Mouse (Mus musculus): ENCODE measurements around the gene Plekho2. TPM values are rescaled to one million over a fixed set of nuclear protein-coding genes. Genes with fewer than 3 reads are reported as not detected.

The Plekho2 gene
- total and polyA plus RNA-seq, 3 experiments: 7.9 to 33.8 (median 13.9) TPM

- Histone ChIP-seq H3K4me1 (ENCODE audit: control insufficient read depth in 1 of 2, insufficient read depth in 2 of 2) (peaks cover 3 to 58% of the 10 kb centered on the region in 2 experiments), H3K27me3 (replicated peaks) (no peaks in the 10 kb centered on the region), H3K27ac (ENCODE audit: insufficient read depth, low read depth) (no peak overlapping the region), H3K4me3 (replicated peaks in 1 of 3; ENCODE audit: low read depth in 2 of 3, low read length in 2 of 3, poor library complexity in 1 of 3) (no peak overlapping the region), H3K79me2 (replicated peaks; ENCODE audit: control insufficient read depth, extremely low read depth, insufficient read depth, poor library complexity, severe bottlenecking) (no peaks in the 10 kb centered on the region), H3K9ac (ENCODE audit: insufficient read depth, low read depth) (no peak overlapping the region), H3K36me3 (replicated peaks in 1 of 2; ENCODE audit: control insufficient read depth in 1 of 2, insufficient read depth in 1 of 2, low read length in 1 of 2) (peaks cover 85 to 98% of the 10 kb centered on the region in 2 experiments), H3K4me2 (ENCODE audit: insufficient read depth, low read depth, poor library complexity, severe bottlenecking) (no peak overlapping the region), H3K9me3 (replicated peaks; ENCODE audit: low read length) (no peaks in the 10 kb centered on the region)
- in situ Hi-C loops (cut with MboI; ENCODE audit: low pct_ligation_motif_present, low pct_unique_long_range_greater_than_20kb, low sequenced_read_pairs) (no loop called here), dilution Hi-C loops (cut with MboI; ENCODE audit: extremely low pct_ligation_motif_present, extremely low pct_unique_long_range_greater_than_20kb, low sequenced_read_pairs) (no loop called here)
- no peak for DNase-seq (ENCODE audit: extremely low read depth)
- TF ChIP-seq TBP (conservative IDR thresholded peaks at IDR 0.05; ENCODE audit: low read depth, low read length) (no peak), JUN (IDR thresholded peaks at IDR 0.05; ENCODE audit: insufficient read depth, low read depth, low read length) (no peak), UBTF (IDR thresholded peaks at IDR 0.05; ENCODE audit: low read depth, low read length) (no peak), ETS1 (conservative IDR thresholded peaks at IDR 0.05; ENCODE audit: low read depth, low read length) (no peak), USF2 (conservative IDR thresholded peaks at IDR 0.05; ENCODE audit: low read depth, low read length) (no peak), MAZ (IDR thresholded peaks at IDR 0.05; ENCODE audit: low read depth, low read length) (no peak), PAX5 (IDR thresholded peaks at IDR 0.05; ENCODE audit: low read length) (no peak), HCFC1 (IDR thresholded peaks at IDR 0.05; ENCODE audit: low read depth, low read length) (no peak), SMC3 (IDR thresholded peaks at IDR 0.05; ENCODE audit: low read depth, low read length) (no peak), MAFK (IDR thresholded peaks at IDR 0.05; ENCODE audit: insufficient replicate concordance, low read length) (no peak), CHD1 (IDR thresholded peaks at IDR 0.05; ENCODE audit: low read depth, low read length) (no peak)
These were observed 21.0 kb downstream of the Plekho2 start for GRCm38 (mm10) chr9:65558806-65559205.

GRCm38 (mm10) chr9:65556979-65557378 is 22.9 kb downstream of the Plekho2 start:
- Histone ChIP-seq H3K9me3 (replicated peaks; ENCODE audit: low read length) (no peaks in the 10 kb centered on the region), H3K27me3 (replicated peaks) (no peaks in the 10 kb centered on the region), H3K4me1 (ENCODE audit: control insufficient read depth in 1 of 2, insufficient read depth in 2 of 2) (peaks cover 4 to 66% of the 10 kb centered on the region in 2 experiments), H3K9ac (ENCODE audit: insufficient read depth, low read depth) (no peak overlapping the region), H3K4me3 (replicated peaks in 1 of 3; ENCODE audit: low read depth in 2 of 3, low read length in 2 of 3, poor library complexity in 1 of 3) (no peak overlapping the region), H3K79me2 (replicated peaks; ENCODE audit: control insufficient read depth, extremely low read depth, insufficient read depth, poor library complexity, severe bottlenecking) (no peaks in the 10 kb centered on the region), H3K27ac (ENCODE audit: insufficient read depth, low read depth) (no peak overlapping the region), H3K36me3 (replicated peaks in 1 of 2; ENCODE audit: control insufficient read depth in 1 of 2, insufficient read depth in 1 of 2, low read length in 1 of 2) (peaks cover 67 to 90% of the 10 kb centered on the region in 2 experiments), H3K4me2 (ENCODE audit: insufficient read depth, low read depth, poor library complexity, severe bottlenecking) (no peak overlapping the region)
- dilution Hi-C loops (cut with MboI; ENCODE audit: extremely low pct_ligation_motif_present, extremely low pct_unique_long_range_greater_than_20kb, low sequenced_read_pairs) (no loop called here), in situ Hi-C loops (cut with MboI; ENCODE audit: low pct_ligation_motif_present, low pct_unique_long_range_greater_than_20kb, low sequenced_read_pairs) (no loop called here)
- no peak for TF ChIP-seq KAT2A (IDR thresholded peaks at IDR 0.05; ENCODE audit: insufficient replicate concordance, low read length)
- no peak for TF ChIP-seq IRF4 (IDR thresholded peaks at IDR 0.05; ENCODE audit: low read depth, low read length)
- TF ChIP-seq CTCF (conservative IDR thresholded peaks at IDR 0.05 in 1 of 2, IDR thresholded peaks at IDR 0.05 in 1 of 2; ENCODE audit: low read depth in 2 of 2, low read length in 2 of 2): no peak
- TF ChIP-seq ZKSCAN1 (IDR thresholded peaks at IDR 0.05; ENCODE audit: borderline replicate concordance, low read depth, low read length): no peak
- no peak for TF ChIP-seq MAFK (IDR thresholded peaks at IDR 0.05; ENCODE audit: insufficient replicate concordance, low read length)
- no peak for TF ChIP-seq HCFC1 (IDR thresholded peaks at IDR 0.05; ENCODE audit: low read depth, low read length)
- no peak for TF ChIP-seq JUND (conservative IDR thresholded peaks at IDR 0.05; ENCODE audit: low read depth, low read length)
- no peak for TF ChIP-seq NRF1 (IDR thresholded peaks at IDR 0.05; ENCODE audit: low read depth, low read length)
- DNase-seq (ENCODE audit: extremely low read depth): no peak
